Mouse (Mus musculus): ENCODE data around the gene Tnp2. TPM values are rescaled to one million over a fixed set of nuclear protein-coding genes. Genes with fewer than 3 reads are reported as not detected.

The Tnp2 gene
- polyA plus RNA-seq, 1 experiment, result not detected

- peaks cover 10% of the 10 kb centered on the region for H3K36me3 ChIP-seq (ENCODE audit: control insufficient read depth)
- no peaks in the 10 kb centered on the region for H3K27me3 ChIP-seq (ENCODE audit: control insufficient read depth)
Measured at GRCm38 (mm10) chr16:10739854-10740398, 48.5 kb downstream of the Tnp2 start.

GRCm38 (mm10) chr16:10738866-10739265 lies 49.6 kb downstream of the Tnp2 start:
- TF ChIP-seq GATA1 (IDR thresholded peaks at IDR 0.05; ENCODE audit: low read length) (no peak), TAL1 (IDR thresholded peaks at IDR 0.05; ENCODE audit: low read length) (no peak)
- H3K36me3 ChIP-seq (ENCODE audit: control insufficient read depth), result peaks cover 12% of the 10 kb centered on the region
- H3K27me3 ChIP-seq (ENCODE audit: control insufficient read depth), result no peaks in the 10 kb centered on the region
- H3K4me3 ChIP-seq (replicated peaks), result no peak overlapping the region
- H3K4me1 ChIP-seq (ENCODE audit: control insufficient read depth), result peaks cover 2% of the 10 kb centered on the region; the same call in 1 of the 2 replicates
- no peaks in the 10 kb centered on the region for H3K9me3 ChIP-seq (ENCODE audit: control insufficient read depth, low read length)

More at GRCm38 (mm10) chr16:10739854-10740398, 48.5 kb downstream of the Tnp2 start:
- TF ChIP-seq TAL1 (IDR thresholded peaks at IDR 0.05; ENCODE audit: low read length), result no peak
- Histone ChIP-seq H3K9me3 (ENCODE audit: control insufficient read depth, low read length) (no peaks in the 10 kb centered on the region), H3K4me1 (ENCODE audit: control insufficient read depth) (peaks cover 2% of the 10 kb centered on the region; the same call in 1 of the 2 replicates), H3K4me3 (replicated peaks) (no peak overlapping the region)

Other genes starting within 250 kb of the Tnp2 start
- gene Dexi, start 245.6 kb downstream of the Tnp2 start, polyA plus RNA-seq (2012), result 1.1 and 1.6 TPM in 2 replicates
- 0.99 and 1.1 TPM in 2 replicates for gene Clec16a, start 243.3 kb downstream of the Tnp2 start, polyA plus RNA-seq (2012)
- gene Socs1, start 3.1 kb downstream of the Tnp2 start, polyA plus RNA-seq (2012), result 0.13 and 0.19 TPM in 2 replicates
- not detected in 2 replicates for gene Prm3, start 2.3 kb upstream of the Tnp2 start, polyA plus RNA-seq (2012)
- not detected in 2 replicates for gene Prm2, start 7.5 kb upstream of the Tnp2 start, polyA plus RNA-seq (2012)
- not detected in 2 replicates for gene Prm1, start 17.2 kb upstream of the Tnp2 start, polyA plus RNA-seq (2012)
- not detected in 2 replicates for gene Gm11172, start 24.3 kb upstream of the Tnp2 start, polyA plus RNA-seq (2012)
- 0.57 and 0.65 TPM in 2 replicates for gene Rmi2, start 46.4 kb upstream of the Tnp2 start, polyA plus RNA-seq (2012)

Data from erythroblast, embryonic 14.5 days (primary cell).